Mouse (Mus musculus) limb, embryonic 14.5 days (tissue): ENCODE measurements around the gene Sos1. TPM values are rescaled to one million over a fixed set of nuclear protein-coding genes. Genes with fewer than 3 reads are reported as not detected.

Experiments
- ATAC-seq: fragments of 200-750 bp; cut with Nextera tagmentation; 2 replicates; pipeline ENCODE4 v1.8.0; 2017; ENCODE audit warnings: low read depth, moderate number of reproducible peaks, moderate TSS enrichment; ENCODE audit not compliant: low FRiP score
- DNase-seq: peaks from one replicate; pipeline ENCODE4 v3.0.0-alpha.2; 2015; ENCODE audit warnings: low spot score
- H3K27ac ChIP-seq: fragments of 300-500 bp; sonication (generic); replicated peaks from 2 replicates; pipeline ENCODE4 v1.5.1; 2014; ENCODE audit warnings: low read depth, mild to moderate bottlenecking, low read length, moderate library complexity, mixed read lengths
- H3K27me3 ChIP-seq: fragments of 300-500 bp; sonication (generic); 2 replicates; pipeline ENCODE4 v1.6.1; 2014; ENCODE audit warnings: low read length, mixed read lengths; ENCODE audit not compliant: control insufficient read depth, insufficient read depth
- H3K36me3 ChIP-seq: fragments of 300-500 bp; sonication (generic); 2 replicates; pipeline ENCODE4 v1.6.1; 2014; ENCODE audit warnings: mild to moderate bottlenecking, low read length, moderate library complexity, mixed read lengths; ENCODE audit not compliant: control insufficient read depth, insufficient read depth
- H3K4me1 ChIP-seq: fragments of 300-500 bp; sonication (generic); 2 replicates; pipeline ENCODE4 v1.6.1; 2014; ENCODE audit warnings: antibody characterized with exemption, low read length, mixed read lengths; ENCODE audit not compliant: control insufficient read depth, insufficient read depth
- H3K4me2 ChIP-seq: fragments of 300-500 bp; sonication (generic); replicated peaks from 2 replicates; pipeline ENCODE4 v1.6.1; 2014; ENCODE audit warnings: low read depth, mild to moderate bottlenecking, low read length, moderate library complexity; ENCODE audit not compliant: severe bottlenecking
- H3K4me3 ChIP-seq: fragments of 300-500 bp; sonication (generic); replicated peaks from 2 replicates; pipeline ENCODE4 v1.5.1; 2014; ENCODE audit warnings: low read length
- H3K9ac ChIP-seq: fragments of 300-500 bp; sonication (generic); 2 replicates; pipeline ENCODE4 v1.6.1; 2014; ENCODE audit warnings: mild to moderate bottlenecking, low read depth, low read length, moderate library complexity; ENCODE audit not compliant: severe bottlenecking
- H3K9me3 ChIP-seq: fragments of 300-500 bp; sonication (generic); 2 replicates; pipeline ENCODE4 v1.6.1; 2016; ENCODE audit warnings: low read length; ENCODE audit not compliant: control insufficient read depth
- POLR2A ChIP-seq: fragments of 200-500 bp; IDR thresholded peaks from 2 replicates; pipeline ENCODE4 v1.8.0; 2012; ENCODE audit warnings: inconsistent platforms, mild to moderate bottlenecking, moderate library complexity, borderline replicate concordance; ENCODE audit not compliant: insufficient read depth, insufficient read length; ENCODE audit errors: extremely low read depth
- WGBS: fragments of 180-500 bp; shearing (Covaris S2); extraction: QIAGEN DNeasy Blood & Tissue Kit; methylation state at CpG from one replicate; pipeline ENCODE4 v1.1.7; 2014; 5-methylcytosine and 5-hydroxymethylcytosine counted together
- polyA plus RNA-seq, 2 experiments: library from polyadenylated mRNA; depleted of rRNA in 1 of 2; stranded (reverse) in 1 of 2; unstranded in 1 of 2; fragments of >200 nt; fragmentation: Nextera tagmentation in 1 of 2; extraction: Ambion mirVana in 1 of 2; gene quantifications; 2 replicates each; pipeline versions ENCODE4 v1.2.1 to v1.2.3; 2012 to 2014

Sos1 gene
- polyA plus RNA-seq, 2 experiments: 10.3 to 10.5 TPM

- ATAC-seq: no peak
- Histone ChIP-seq H3K4me2 (no peak overlapping the region), H3K36me3 (no peaks in the 10 kb centered on the region), H3K4me3 (no peak overlapping the region), H3K9me3 (no peaks in the 10 kb centered on the region), H3K27me3 (no peaks in the 10 kb centered on the region), H3K4me1 (no peaks in the 10 kb centered on the region), H3K9ac (no peak overlapping the region), H3K27ac (no peak overlapping the region)
- no peak for DNase-seq
- WGBS: 72% methylated on average over 11 of the region's 11 CpGs
- no peak for TF ChIP-seq POLR2A
These were observed 133.6 kb downstream of the Sos1 start for GRCm38 (mm10) chr17:80346591-80347125.

GRCm38 (mm10) chr17:80345277-80345676 is 135.0 kb downstream of the Sos1 start:
- no peaks in the 10 kb centered on the region for H3K9me3 ChIP-seq
- TF ChIP-seq POLR2A: no peak
- DNase-seq (no peak), ATAC-seq (no peak)
- H3K4me1 ChIP-seq: no peaks in the 10 kb centered on the region
- no peak overlapping the region for H3K27ac ChIP-seq
- no peak overlapping the region for H3K9ac ChIP-seq
- H3K36me3 ChIP-seq: no peaks in the 10 kb centered on the region
- no peak overlapping the region for H3K4me2 ChIP-seq
- WGBS: 72% methylated on average over 4 of the region's 4 CpGs
- H3K4me3 ChIP-seq: no peak overlapping the region
- no peaks in the 10 kb centered on the region for H3K27me3 ChIP-seq

Other genes with a start within 250 kb of the Sos1 start
- gene Morn2, start 190.2 kb downstream of the Sos1 start, polyA plus RNA-seq (2012; rRNA removed): 6.5 and 11.8 TPM in 2 replicates
- 19.3 and 21.1 TPM in 2 replicates for gene Morn2, start 190.2 kb downstream of the Sos1 start, polyA plus RNA-seq (2014; fragmentation: Nextera tagmentation; extraction: Ambion mirVana)
- 41.7 and 45.2 TPM in 2 replicates for gene Dhx57, start 190.0 kb downstream of the Sos1 start, polyA plus RNA-seq (2012; rRNA removed)
- 21.1 and 25.2 TPM in 2 replicates for gene Dhx57, start 190.0 kb downstream of the Sos1 start, polyA plus RNA-seq (2014; fragmentation: Nextera tagmentation; extraction: Ambion mirVana)
- gene Arhgef33, start 173.0 kb downstream of the Sos1 start, polyA plus RNA-seq (2012; rRNA removed): 0.85 and 1.1 TPM in 2 replicates
- gene Arhgef33, start 173.0 kb downstream of the Sos1 start, polyA plus RNA-seq (2014; fragmentation: Nextera tagmentation; extraction: Ambion mirVana): 1.4 and 2.6 TPM in 2 replicates
- 1.0 and 2.8 TPM in 2 replicates for gene Gm10190, start 106.9 kb downstream of the Sos1 start, polyA plus RNA-seq (2012; rRNA removed)
- gene Gm10190, start 106.9 kb downstream of the Sos1 start, polyA plus RNA-seq (2014; fragmentation: Nextera tagmentation; extraction: Ambion mirVana): 2.1 and 2.2 TPM in 2 replicates
- 0.24 and 0.26 TPM in 2 replicates for gene Cdkl4, start 97.4 kb upstream of the Sos1 start, polyA plus RNA-seq (2012; rRNA removed)
- gene Cdkl4, start 97.4 kb upstream of the Sos1 start, polyA plus RNA-seq (2014; fragmentation: Nextera tagmentation; extraction: Ambion mirVana): 0.06 and 0.19 TPM in 2 replicates
- gene Map4k3, start 248.0 kb upstream of the Sos1 start, polyA plus RNA-seq (2012; rRNA removed): 50.2 and 52.8 TPM in 2 replicates
- gene Map4k3, start 248.0 kb upstream of the Sos1 start, polyA plus RNA-seq (2014; fragmentation: Nextera tagmentation; extraction: Ambion mirVana): 42.2 and 42.6 TPM in 2 replicates